Mouse (Mus musculus) E14TG2a.4 (cell line): Measurements from ENCODE around the gene Cpne5.

Experiments
- CTCF ChIP-seq: conservative IDR thresholded peaks from 2 replicates; pipeline ENCODE4 v1.5.1; 2014; ENCODE audit warnings: low read length
- NANOG ChIP-seq: IDR thresholded peaks from 2 replicates; pipeline ENCODE4 v1.6.1; 2014; ENCODE audit warnings: borderline replicate concordance, low read length, mixed read lengths

GRCm38 (mm10) chr17:29211836-29212235 lies 26.1 kb downstream of the Cpne5 start:
- no peak for TF ChIP-seq CTCF
- 0 out of 2 replicates have a peak, but pooled peaks have one; percentile 13 for TF ChIP-seq NANOG
